Mouse (Mus musculus): ENCODE data around the gene Gzmk. TPM values are rescaled to one million over a fixed set of nuclear protein-coding genes. Genes with fewer than 3 reads are reported as not detected.

Gene Gzmk
- polyA plus RNA-seq, 1 experiment from 2014 or later, result 0.25 TPM

DNA sequence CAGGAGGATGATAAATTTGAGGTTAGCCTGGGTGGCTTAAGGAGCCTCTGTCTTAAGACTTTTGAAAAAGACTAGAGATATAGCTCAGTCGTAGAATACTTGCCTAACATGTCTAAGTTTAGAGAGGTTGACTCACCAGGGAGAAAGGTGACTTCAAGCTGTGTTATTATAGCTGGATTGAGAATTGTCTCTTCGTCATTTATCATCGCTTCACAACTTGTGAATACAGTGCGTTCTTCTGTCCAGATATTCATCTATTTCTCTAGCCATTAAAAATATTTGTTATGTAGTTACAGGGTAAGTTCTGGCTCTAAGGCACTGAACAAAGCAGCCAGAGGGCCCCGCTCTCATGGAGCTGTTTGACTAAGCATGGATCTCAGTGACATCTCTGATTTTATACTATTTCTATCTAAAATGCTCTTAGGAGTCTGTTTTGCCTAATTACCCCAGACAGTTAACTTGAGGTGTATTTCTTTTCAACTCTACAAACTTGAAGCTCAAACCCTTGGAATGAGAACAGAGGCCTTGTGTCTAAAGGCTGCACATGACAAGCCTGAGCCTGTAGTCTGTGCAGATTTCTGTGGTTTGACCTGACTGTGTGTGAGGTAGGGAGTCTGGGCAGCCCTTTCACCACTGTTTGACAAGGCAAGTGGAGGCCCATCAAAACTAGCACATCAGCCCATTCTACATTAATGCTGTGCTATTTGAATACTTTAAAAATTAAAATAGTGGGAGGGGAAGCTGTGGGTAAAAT is 61.3 kb downstream of the Gzmk start:
- Histone ChIP-seq H3K9me3 (ENCODE audit: control insufficient read depth, low read depth, low read length) (no peaks in the 10 kb centered on the region), H3K36me3 (ENCODE audit: control insufficient read depth, insufficient read depth, low read length) (no peaks in the 10 kb centered on the region), H3K4me2 (replicated peaks; ENCODE audit: low read depth, low read length) (no peak overlapping the region), H3K9ac (replicated peaks; ENCODE audit: low read depth, low read length) (no peak overlapping the region), H3K27ac (ENCODE audit: low read length) (no peak overlapping the region), H3K27me3 (ENCODE audit: control insufficient read depth, insufficient read depth, low read length) (no peaks in the 10 kb centered on the region), H3K4me1 (ENCODE audit: control insufficient read depth, insufficient read depth, low read length) (no peaks in the 10 kb centered on the region), H3K4me3 (ENCODE audit: low read depth, low read length) (no peak overlapping the region)
- 83% methylated on average over 5 of the region's 5 CpGs for WGBS
- no peak for ATAC-seq (ENCODE audit: insufficient number of reproducible peaks, insufficient read depth, low FRiP score, low read depth)

GRCm38 (mm10) chr13:113151556-113151955 is 74.2 kb downstream of the Gzmk start:
- H3K36me3 ChIP-seq (ENCODE audit: control insufficient read depth, insufficient read depth, low read length), result no peaks in the 10 kb centered on the region
- no peak overlapping the region for H3K4me2 ChIP-seq (replicated peaks; ENCODE audit: low read depth, low read length)
- H3K27me3 ChIP-seq (ENCODE audit: control insufficient read depth, insufficient read depth, low read length), result no peaks in the 10 kb centered on the region
- no peak overlapping the region for H3K4me3 ChIP-seq (ENCODE audit: low read depth, low read length)
- WGBS, result 84% methylated on average over 4 of the region's 4 CpGs
- no peak overlapping the region for H3K27ac ChIP-seq (ENCODE audit: low read length)
- H3K9me3 ChIP-seq (ENCODE audit: control insufficient read depth, low read depth, low read length), result no peaks in the 10 kb centered on the region
- H3K9ac ChIP-seq (replicated peaks; ENCODE audit: low read depth, low read length), result no peak overlapping the region
- no peaks in the 10 kb centered on the region for H3K4me1 ChIP-seq (ENCODE audit: control insufficient read depth, insufficient read depth, low read length)
- ATAC-seq (ENCODE audit: insufficient number of reproducible peaks, insufficient read depth, low FRiP score, low read depth), result no peak

GRCm38 (mm10) chr13:113139597-113139996 is 86.1 kb downstream of the Gzmk start:
- H3K27ac ChIP-seq (ENCODE audit: low read length), result no peak overlapping the region
- WGBS, result 90% methylated on average over 1 of the region's 1 CpGs
- H3K36me3 ChIP-seq (ENCODE audit: control insufficient read depth, insufficient read depth, low read length), result no peaks in the 10 kb centered on the region
- no peaks in the 10 kb centered on the region for H3K27me3 ChIP-seq (ENCODE audit: control insufficient read depth, insufficient read depth, low read length)
- H3K4me3 ChIP-seq (ENCODE audit: low read depth, low read length), result no peak overlapping the region
- ATAC-seq (ENCODE audit: insufficient number of reproducible peaks, insufficient read depth, low FRiP score, low read depth), result no peak
- no peak overlapping the region for H3K9ac ChIP-seq (replicated peaks; ENCODE audit: low read depth, low read length)
- no peaks in the 10 kb centered on the region for H3K9me3 ChIP-seq (ENCODE audit: control insufficient read depth, low read depth, low read length)
- H3K4me1 ChIP-seq (ENCODE audit: control insufficient read depth, insufficient read depth, low read length), result no peaks in the 10 kb centered on the region
- H3K4me2 ChIP-seq (replicated peaks; ENCODE audit: low read depth, low read length), result no peak overlapping the region

DNA sequence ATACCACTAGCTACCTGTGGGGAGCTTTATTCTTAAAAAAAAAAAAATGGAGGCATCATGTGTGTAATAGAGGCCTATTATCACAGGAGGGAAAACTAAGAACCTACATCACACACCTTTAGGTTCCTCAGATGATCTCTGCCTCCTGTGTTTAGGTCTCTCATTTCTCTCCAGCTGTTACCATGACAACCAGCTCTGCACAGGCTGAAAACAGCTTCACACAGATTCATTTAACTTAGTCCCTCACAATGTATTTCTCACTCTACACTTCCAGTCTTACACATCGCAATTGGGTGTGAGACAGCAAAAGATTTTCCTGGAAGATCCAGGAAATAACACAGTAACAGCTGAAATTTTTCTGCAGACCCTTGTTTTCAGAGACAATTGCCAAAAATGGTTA is 95.7 kb downstream of the Gzmk start:
- H3K36me3 ChIP-seq (ENCODE audit: control insufficient read depth, insufficient read depth, low read length), result no peaks in the 10 kb centered on the region
- H3K27ac ChIP-seq (ENCODE audit: low read length), result no peak overlapping the region
- 80% methylated on average over 1 of the region's 1 CpGs for WGBS
- H3K4me2 ChIP-seq (replicated peaks; ENCODE audit: low read depth, low read length), result no peak overlapping the region
- H3K27me3 ChIP-seq (ENCODE audit: control insufficient read depth, insufficient read depth, low read length), result no peaks in the 10 kb centered on the region
- H3K4me3 ChIP-seq (ENCODE audit: low read depth, low read length), result no peak overlapping the region
- ATAC-seq (ENCODE audit: insufficient number of reproducible peaks, insufficient read depth, low FRiP score, low read depth), result no peak
- H3K9ac ChIP-seq (replicated peaks; ENCODE audit: low read depth, low read length), result no peak overlapping the region
- no peaks in the 10 kb centered on the region for H3K9me3 ChIP-seq (ENCODE audit: control insufficient read depth, low read depth, low read length)
- no peaks in the 10 kb centered on the region for H3K4me1 ChIP-seq (ENCODE audit: control insufficient read depth, insufficient read depth, low read length)

Other genes starting within 250 kb of the Gzmk start
- 0.35 and 0.67 TPM in 2 replicates for gene Ccno, start 238.1 kb downstream of the Gzmk start, polyA plus RNA-seq (2014; fragmentation: Nextera tagmentation; extraction: Ambion mirVana)
- gene Mcidas, start 232.1 kb downstream of the Gzmk start, polyA plus RNA-seq (2014; fragmentation: Nextera tagmentation; extraction: Ambion mirVana), result 0.17 TPM in 2 replicates
- not detected in 2 replicates for gene Cdc20b, start 190.8 kb downstream of the Gzmk start, polyA plus RNA-seq (2014; fragmentation: Nextera tagmentation; extraction: Ambion mirVana)
- gene Gpx8, start 179.5 kb downstream of the Gzmk start, polyA plus RNA-seq (2014; fragmentation: Nextera tagmentation; extraction: Ambion mirVana), result 164 and 166 TPM in 2 replicates
- gene Gzma, start 124.9 kb downstream of the Gzmk start, polyA plus RNA-seq (2014; fragmentation: Nextera tagmentation; extraction: Ambion mirVana), result not detected in 2 replicates
- 2.5 and 2.9 TPM in 2 replicates for gene Esm1, start 16.2 kb downstream of the Gzmk start, polyA plus RNA-seq (2014; fragmentation: Nextera tagmentation; extraction: Ambion mirVana)
- gene BC067074, start 67.3 kb upstream of the Gzmk start, polyA plus RNA-seq (2014; fragmentation: Nextera tagmentation; extraction: Ambion mirVana), result 6.0 and 7.0 TPM in 2 replicates